Mouse (Mus musculus): ENCODE measurements at regions not wholly inside any gene's neighbourhood (a gene's known extent, or its start where the extent isn't known, plus 50 kb on each side); places are given as distances from the start of the nearest gene placed in this dataset.

DNA sequence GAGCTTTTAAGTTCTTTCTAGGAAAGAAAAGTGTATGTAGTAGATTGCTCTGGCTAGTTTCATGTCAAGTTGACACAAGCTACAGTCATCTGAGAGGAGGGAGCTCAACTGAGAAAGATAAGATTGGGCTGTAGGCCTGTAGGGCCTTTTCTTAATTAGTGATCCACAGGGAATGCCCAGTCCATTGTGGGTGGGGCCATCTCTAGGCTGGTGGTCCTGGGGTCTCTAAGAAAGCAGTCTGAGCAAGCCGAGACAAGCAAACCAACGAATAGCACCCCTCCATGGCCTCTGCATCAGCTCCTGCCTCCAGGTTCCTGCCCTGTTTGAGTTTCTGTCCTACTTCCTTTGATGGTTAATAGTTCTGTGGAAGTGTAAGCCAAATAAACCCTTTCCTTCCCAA lies 86.3 kb upstream of the Atp1a1 start:
- intact Hi-C loops (cut with DNase I) = no loop called here
- no peak for TF ChIP-seq CTCF (IDR thresholded peaks at IDR 0.05)
- H3K27ac ChIP-seq = no peak overlapping the region
- DNase-seq (ENCODE audit: extremely low spot score in 1 of 2, low spot score in 2 of 2) = no peak
- no peak overlapping the region for H3K4me3 ChIP-seq

- no peak overlapping the region for H3K27ac ChIP-seq
- TF ChIP-seq CTCF (IDR thresholded peaks at IDR 0.05) = no peak
- no peak overlapping the region for H3K4me3 ChIP-seq
- intact Hi-C loops (cut with DNase I) = no loop called here
- no peak for DNase-seq (ENCODE audit: extremely low spot score in 1 of 2, low spot score in 2 of 2)
These were observed 85.7 kb upstream of the Atp1a1 start for GRCm38 (mm10) chr3:101690222-101690621.

DNA sequence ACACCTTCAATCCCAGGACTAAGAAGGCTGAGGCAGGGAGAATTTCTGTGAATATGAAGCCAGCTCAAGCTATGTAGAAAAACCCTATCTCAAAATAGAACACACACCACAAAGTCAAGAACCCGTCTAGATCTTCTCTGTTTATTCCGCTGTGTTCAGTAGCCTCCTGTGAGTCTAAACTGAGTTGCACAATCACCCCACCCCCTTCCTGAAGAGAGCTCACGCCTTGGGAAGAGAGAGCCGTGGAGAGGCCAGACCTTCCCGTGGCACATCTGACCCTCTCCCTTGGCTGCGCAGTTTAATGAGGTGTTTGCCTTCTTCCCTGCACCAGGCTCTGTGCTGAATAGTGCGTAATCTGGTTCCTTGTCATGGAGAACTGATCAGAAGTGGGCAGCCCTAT lies 80.7 kb upstream of the Atp1a1 start:
- H3K4me3 ChIP-seq = no peak overlapping the region
- H3K27ac ChIP-seq = no peak overlapping the region
- DNase-seq (ENCODE audit: extremely low spot score in 1 of 2, low spot score in 2 of 2) = no peak
- intact Hi-C loops (cut with DNase I) = no loop called here
- no peak for TF ChIP-seq CTCF (IDR thresholded peaks at IDR 0.05)

DNA sequence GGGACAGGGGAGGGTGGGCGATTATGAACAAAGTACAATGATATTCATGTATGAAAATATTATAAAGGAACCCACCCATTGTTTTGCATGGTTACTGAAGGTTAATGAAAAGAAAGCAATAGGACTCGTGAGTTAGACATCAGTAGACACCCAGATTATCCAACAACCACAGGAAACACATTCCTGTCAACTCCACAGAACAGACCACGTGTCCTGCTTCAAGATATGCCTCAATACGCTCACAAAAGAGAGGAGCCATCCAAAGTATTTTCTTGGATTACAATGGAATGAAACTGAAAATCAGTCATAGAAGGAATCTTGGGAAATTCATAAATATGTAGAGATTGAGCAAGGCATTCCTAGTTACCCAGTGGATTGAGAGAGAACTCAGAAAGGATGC lies 68.5 kb upstream of the Atp1a1 start:
- TF ChIP-seq CTCF (IDR thresholded peaks at IDR 0.05) = no peak
- intact Hi-C loops (cut with DNase I) = no loop called here
- DNase-seq (ENCODE audit: extremely low spot score in 1 of 2, low spot score in 2 of 2) = no peak
- no peak overlapping the region for H3K4me3 ChIP-seq
- H3K27ac ChIP-seq = no peak overlapping the region

- no peak for DNase-seq (ENCODE audit: extremely low spot score in 1 of 2, low spot score in 2 of 2)
- Histone ChIP-seq H3K4me3 (no peak overlapping the region), H3K27ac (no peak overlapping the region)
- TF ChIP-seq CTCF (IDR thresholded peaks at IDR 0.05) = no peak
- intact Hi-C loops (cut with DNase I) = no loop called here
These were observed 66.1 kb upstream of the Atp1a1 start for GRCm38 (mm10) chr3:101670561-101671001.

- Histone ChIP-seq H3K27ac (no peak overlapping the region), H3K4me3 (no peak overlapping the region)
- TF ChIP-seq CTCF (IDR thresholded peaks at IDR 0.05) = no peak
- DNase-seq (ENCODE audit: extremely low spot score in 1 of 2, low spot score in 2 of 2) = no peak
- intact Hi-C loops (cut with DNase I) = no loop called here
These were observed 65.3 kb upstream of the Atp1a1 start for GRCm38 (mm10) chr3:101669743-101670142.

DNA sequence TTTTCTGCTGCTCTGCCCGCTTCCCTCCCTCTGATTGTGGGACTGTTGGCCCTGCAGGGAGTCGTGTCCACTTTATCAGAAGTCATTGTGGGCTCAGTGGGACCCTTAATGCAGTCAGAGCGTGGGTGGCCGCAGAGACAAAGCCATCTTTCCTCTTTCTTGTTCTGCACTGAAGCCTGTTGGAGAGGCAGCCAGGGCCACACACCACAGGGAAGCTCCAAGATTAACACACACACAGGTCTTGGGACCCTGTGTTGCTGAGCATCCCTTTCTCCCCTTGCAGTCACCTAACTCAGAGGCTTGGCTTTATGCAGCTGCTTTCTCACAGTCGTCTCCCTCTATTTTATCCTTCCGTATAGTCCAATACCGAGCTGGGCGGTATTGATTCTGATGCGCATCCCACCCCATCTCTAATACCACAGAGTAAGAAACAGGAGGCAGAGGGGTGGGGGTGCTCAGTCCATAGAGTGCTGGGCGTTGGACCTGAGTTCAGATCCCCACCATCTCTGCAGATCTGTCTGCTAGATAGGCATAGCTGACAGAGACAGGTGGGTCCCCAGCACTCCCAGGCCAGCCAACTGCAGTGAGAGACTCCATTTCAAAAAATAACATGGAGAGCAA lies 63.4 kb upstream of the Atp1a1 start:
- no peak for TF ChIP-seq CTCF (IDR thresholded peaks at IDR 0.05)
- intact Hi-C loops (cut with DNase I) = no loop called here
- no peak for DNase-seq (ENCODE audit: extremely low spot score in 1 of 2, low spot score in 2 of 2)
- no peak overlapping the region for H3K27ac ChIP-seq
- no peak overlapping the region for H3K4me3 ChIP-seq

GRCm38 (mm10) chr3:101667186-101667585 lies 62.7 kb upstream of the Atp1a1 start:
- intact Hi-C loops (cut with DNase I) = no loop called here

GRCm38 (mm10) chr3:101666583-101666982 lies 62.1 kb upstream of the Atp1a1 start:
- H3K27ac ChIP-seq = no peak overlapping the region
- intact Hi-C loops (cut with DNase I) = no loop called here
- no peak overlapping the region for H3K4me3 ChIP-seq
- DNase-seq (ENCODE audit: extremely low spot score in 1 of 2, low spot score in 2 of 2) = no peak
- no peak for TF ChIP-seq CTCF (IDR thresholded peaks at IDR 0.05)

More at GRCm38 (mm10) chr3:101667186-101667585, 62.7 kb upstream of the Atp1a1 start:
- TF ChIP-seq CTCF (IDR thresholded peaks at IDR 0.05) = no peak
- no peak for DNase-seq (ENCODE audit: extremely low spot score in 1 of 2, low spot score in 2 of 2)
- Histone ChIP-seq H3K27ac (no peak overlapping the region), H3K4me3 (no peak overlapping the region)

DNA sequence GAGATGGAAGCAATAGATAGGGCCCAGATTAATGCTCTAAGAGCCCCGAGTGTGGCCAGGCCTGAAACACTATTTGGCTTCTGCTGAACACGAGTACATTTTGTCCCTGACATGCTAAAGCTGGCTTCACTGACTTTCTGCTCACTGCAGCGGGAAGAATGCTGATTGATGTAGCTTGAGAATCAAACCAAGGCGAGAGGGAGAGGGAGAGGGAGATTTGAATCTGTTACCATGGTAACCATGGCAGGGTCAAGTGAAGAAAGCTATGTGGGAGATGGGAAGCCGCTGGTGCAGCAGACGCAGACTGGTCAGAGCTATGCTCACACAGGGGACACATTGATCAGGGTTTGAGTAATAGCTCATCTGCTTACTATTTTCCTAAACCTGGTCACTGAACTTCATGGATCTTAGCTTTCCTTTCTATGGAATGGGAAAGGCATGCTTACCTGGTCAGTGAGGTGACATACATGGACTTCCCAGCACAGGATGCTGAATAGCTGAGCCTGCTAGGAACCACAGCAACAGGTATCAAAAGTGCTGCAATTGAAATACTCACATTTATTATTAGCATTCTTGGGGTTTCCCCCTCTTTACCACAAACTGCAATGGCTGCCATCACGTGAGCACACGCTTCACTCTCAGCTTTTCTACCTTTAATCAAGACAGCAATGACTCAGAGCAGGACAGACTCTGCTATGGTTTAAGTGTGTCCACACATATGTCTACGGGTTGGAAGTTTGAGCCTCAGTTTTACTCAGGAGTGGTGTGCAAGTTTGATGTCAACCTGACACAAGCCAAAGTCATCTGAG lies 56.9 kb upstream of the Atp1a1 start:
- DNase-seq (ENCODE audit: extremely low spot score in 1 of 2, low spot score in 2 of 2) = no peak
- intact Hi-C loops (cut with DNase I) = loop anchor here (5.0 kb wide), 1 partner anchor 81 kb away; no protein-coding TSS in a partner anchor
- peak overlapping the region; percentile 58 for H3K27ac ChIP-seq
- TF ChIP-seq CTCF (IDR thresholded peaks at IDR 0.05) = no peak
- no peak overlapping the region for H3K4me3 ChIP-seq

DNA sequence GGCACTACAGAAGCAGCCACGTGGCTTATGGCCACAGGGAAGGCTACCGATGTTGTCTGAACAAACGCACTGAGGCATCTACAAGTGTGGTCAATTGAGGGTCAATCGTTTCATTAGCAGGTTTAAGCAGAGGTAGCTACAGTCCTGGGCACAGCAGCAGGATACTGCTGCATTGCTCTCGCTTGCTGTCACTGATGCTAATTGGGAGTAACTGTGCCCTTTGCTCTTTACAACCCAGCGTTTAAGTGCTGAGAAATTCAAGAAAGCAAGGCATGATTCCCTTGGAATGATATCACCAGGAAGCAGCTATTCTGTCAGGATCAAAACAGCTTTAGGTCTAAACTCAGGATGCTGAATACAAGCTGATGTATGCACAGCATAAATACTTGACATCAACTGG lies 56.2 kb upstream of the Atp1a1 start:
- intact Hi-C loops (cut with DNase I) = loop anchor here (5.0 kb wide), 1 partner anchor 82 kb away; no protein-coding TSS in a partner anchor
- no peak for DNase-seq (ENCODE audit: extremely low spot score in 1 of 2, low spot score in 2 of 2)
- peak overlapping the region; percentile 58 for H3K27ac ChIP-seq
- H3K4me3 ChIP-seq = no peak overlapping the region
- no peak for TF ChIP-seq CTCF (IDR thresholded peaks at IDR 0.05)

- peak overlapping the region; percentile 67 for H3K27ac ChIP-seq
- TF ChIP-seq CTCF (IDR thresholded peaks at IDR 0.05) = no peak
- DNase-seq (ENCODE audit: extremely low spot score in 1 of 2, low spot score in 2 of 2) = peak; percentile 52 to 60
- intact Hi-C loops (cut with DNase I) = loop anchor here (5.0 kb wide), 1 partner anchor 82 kb away; no protein-coding TSS in a partner anchor
- no peak overlapping the region for H3K4me3 ChIP-seq
These were observed 55.7 kb upstream of the Atp1a1 start for GRCm38 (mm10) chr3:101660176-101660575.

Data from left cerebral cortex, adult 2 months (tissue).